Mouse (Mus musculus): ENCODE data around the gene D6Wsu163e.

- TF ChIP-seq CTCF (IDR thresholded peaks at IDR 0.05; ENCODE audit: low read depth) (no peak), EP300 (IDR thresholded peaks at IDR 0.05; ENCODE audit: low read depth) (no peak)
These were observed 29.0 kb upstream of the D6Wsu163e start for GRCm38 (mm10) chr6:126910727-126911126.
